In genomic region chr5:51577594-51577993, GRCm38 (mm10) we compare ENCODE assay signal across 18 mouse cellular contexts.
"Had no signal": no experiment of that assay in that cellular context is flagged by ENCODE, and none has a peak within 500 bp of the region (broad histone marks: within the 10 kb centered on the region; RNA-seq: fewer than 3 reads in every experiment).

No protein-coding gene starts in this region.

- H3K4me2 ChIP-seq: lung, embryonic 15.5 days; midbrain, embryonic 11.5 days; midbrain, embryonic 13.5 days; midbrain, embryonic 15.5 days; neural tube, embryonic 12.5 days; stomach, embryonic 15.5 days had no signal

- H3K9ac ChIP-seq: liver, postnatal 0 days; lung, embryonic 15.5 days; midbrain, embryonic 13.5 days; midbrain, embryonic 15.5 days; neural tube, embryonic 12.5 days; stomach, embryonic 15.5 days had no signal

- ATAC-seq: liver, postnatal 0 days; lung, postnatal 0 days; midbrain, embryonic 13.5 days; midbrain, embryonic 15.5 days had no signal

- DNase-seq: liver, postnatal 0 days; lung, adult 2 months; lung, postnatal 14 days; lung, postnatal 36 days; right cerebral cortex, postnatal 14 days; thymus, adult 2 months; thymus, postnatal 25 days; thymus, postnatal 4 days had no signal

- H3K4me1 ChIP-seq: lung, embryonic 15.5 days; megakaryocyte, embryonic 14.5 days; midbrain, embryonic 13.5 days; midbrain, embryonic 15.5 days; neural tube, embryonic 12.5 days; stomach, embryonic 15.5 days had no signal

- H3K27ac ChIP-seq: lung, embryonic 15.5 days; macrophage; midbrain, embryonic 13.5 days; midbrain, embryonic 15.5 days; neural tube, embryonic 12.5 days; stomach, embryonic 15.5 days; stomach, postnatal 0 days had no signal

- H3K36me3 ChIP-seq: lung, embryonic 15.5 days; midbrain, embryonic 13.5 days; midbrain, embryonic 15.5 days; neural tube, embryonic 12.5 days; stomach, embryonic 15.5 days had no signal

- H3K4me3 ChIP-seq: lung, embryonic 15.5 days; megakaryocyte, embryonic 14.5 days; midbrain, embryonic 13.5 days; midbrain, embryonic 15.5 days; neural tube, embryonic 12.5 days; stomach, embryonic 15.5 days had no signal

- H3K9me3 ChIP-seq: lung, embryonic 15.5 days; megakaryocyte, embryonic 14.5 days; midbrain, embryonic 13.5 days; midbrain, embryonic 15.5 days; neural tube, embryonic 12.5 days; stomach, embryonic 15.5 days had no signal

- H3K27me3 ChIP-seq: lung, embryonic 15.5 days; megakaryocyte, embryonic 14.5 days; midbrain, embryonic 13.5 days; midbrain, embryonic 15.5 days; neural tube, embryonic 12.5 days; stomach, embryonic 15.5 days had no signal
